Mouse (Mus musculus) heart, adult 2 months (tissue): ENCODE measurements around the gene Foxp4. TPM values are rescaled to one million over a fixed set of nuclear protein-coding genes. Genes with fewer than 3 reads are reported as not detected.
"Not testable (repeated sequence)": the region's sequence is repeated elsewhere in the genome, so short reads cannot be mapped to it uniquely, and the experiment has no call there.

Experiments
- DNase-seq, 2 experiments: peaks; one replicate each; pipeline ENCODE4 v3.0.0; 2021
- H3K27ac ChIP-seq: fragments of 200-600 bp; 2 replicates; pipeline ENCODE4 v1.8.1; 2022
- H3K27me3 ChIP-seq: fragments of 200-500 bp; 2 replicates; pipeline ENCODE4 v1.6.1; 2012; ENCODE audit warnings: mild to moderate bottlenecking, low read length, inconsistent platforms, mixed read lengths; ENCODE audit not compliant: control insufficient read depth, insufficient read depth
- H3K36me3 ChIP-seq: fragments of 200-500 bp; 2 replicates; pipeline ENCODE4 v1.6.1; 2012; ENCODE audit warnings: low read length, inconsistent platforms; ENCODE audit not compliant: control insufficient read depth, insufficient read depth
- H3K4me1 ChIP-seq: fragments of 200-500 bp; 2 replicates; pipeline ENCODE4 v1.6.1; 2011; ENCODE audit warnings: low read length; ENCODE audit not compliant: control insufficient read depth, insufficient read depth
- H3K4me3 ChIP-seq: fragments of 200-600 bp; 2 replicates; pipeline ENCODE4 v1.8.1; 2022
- H3K79me2 ChIP-seq: fragments of 200-500 bp; replicated peaks from 2 replicates; pipeline ENCODE4 v1.6.1; 2012; ENCODE audit warnings: mild to moderate bottlenecking, inconsistent platforms, low read length, moderate library complexity, mixed read lengths; ENCODE audit not compliant: control insufficient read depth, insufficient read depth
- H3K9ac ChIP-seq: fragments of 200-500 bp; 2 replicates; pipeline ENCODE4 v1.6.1; 2012; ENCODE audit warnings: low read depth, mild to moderate bottlenecking, control low read depth, inconsistent platforms, low read length, mixed read lengths
- CTCF ChIP-seq: fragments of 200-600 bp; IDR thresholded peaks from 2 replicates; pipeline ENCODE4 v1.8.1; 2022; ENCODE audit warnings: antibody characterized with exemption, mild to moderate bottlenecking, moderate library complexity
- EP300 ChIP-seq: fragments of 200-500 bp; IDR thresholded peaks from 2 replicates; pipeline ENCODE4 v1.6.1; 2011; ENCODE audit warnings: low read depth, low read length, control low read depth; ENCODE audit not compliant: insufficient read depth
- POLR2A ChIP-seq: fragments of 200-500 bp; IDR thresholded peaks from 2 replicates; pipeline ENCODE4 v1.6.1; 2011; ENCODE audit warnings: mild to moderate bottlenecking, low read depth, low read length, control low read depth; ENCODE audit not compliant: insufficient read depth
- WGBS: fragments of 180-500 bp; shearing (Covaris S2); methylation state at CpG from one replicate; pipeline ENCODE4 v1.1.7; 2018; 5-methylcytosine and 5-hydroxymethylcytosine counted together
- intact Hi-C: fragments of 180-260 bp; cut with DNase I; formaldehyde crosslinking; loops from one replicate; pipeline ENCODE4 v1.15.1; 2025
- polyA plus RNA-seq: library from polyadenylated mRNA; depleted of rRNA; stranded (reverse); fragments of >200 nt; gene quantifications from 2 replicates; pipeline ENCODE4 v1.2.3, GENCODE M21; 2012
- total RNA-seq, 2 experiments: library from RNA; stranded (reverse); gene quantifications; 2 replicates each; pipeline ENCODE4 v1.2.3; 2021

Gene Foxp4
- total and polyA plus RNA-seq, 3 experiments, result 10.0 to 13.7 (median 11.7) TPM

DNA sequence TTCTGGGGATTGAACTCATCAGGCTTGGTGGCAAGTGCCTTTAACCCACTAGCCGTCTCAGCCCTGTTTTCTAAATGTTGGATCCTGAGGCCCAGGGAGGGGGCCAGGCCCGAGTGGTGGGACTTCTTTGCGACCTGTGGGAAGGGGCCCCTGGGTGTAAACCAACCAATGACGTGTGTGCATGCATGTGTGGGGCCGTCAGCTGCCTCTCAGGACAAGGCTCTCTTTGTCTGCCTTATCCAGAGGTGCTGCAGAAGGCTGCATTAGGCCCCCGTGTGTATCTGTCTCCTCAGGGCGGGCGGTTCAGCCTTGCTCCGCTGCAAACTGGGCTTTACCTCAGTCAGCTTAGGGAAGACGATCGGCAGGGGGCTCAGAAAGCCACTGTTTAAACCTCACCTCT, 61.0 kb downstream of the Foxp4 start:
- Histone ChIP-seq H3K4me1 (no peaks in the 10 kb centered on the region), H3K27me3 (no peaks in the 10 kb centered on the region), H3K4me3 (no peak overlapping the region), H3K79me2 (no peaks in the 10 kb centered on the region), H3K9ac (no peak overlapping the region), H3K27ac (no peak overlapping the region), H3K36me3 (no peaks in the 10 kb centered on the region)
- DNase-seq, result no peak
- WGBS, result 57% methylated on average over 11 of the region's 11 CpGs
- no peak for TF ChIP-seq EP300
- TF ChIP-seq POLR2A, result no peak
- no peak for TF ChIP-seq CTCF
- intact Hi-C loops, result no loop called here

DNA sequence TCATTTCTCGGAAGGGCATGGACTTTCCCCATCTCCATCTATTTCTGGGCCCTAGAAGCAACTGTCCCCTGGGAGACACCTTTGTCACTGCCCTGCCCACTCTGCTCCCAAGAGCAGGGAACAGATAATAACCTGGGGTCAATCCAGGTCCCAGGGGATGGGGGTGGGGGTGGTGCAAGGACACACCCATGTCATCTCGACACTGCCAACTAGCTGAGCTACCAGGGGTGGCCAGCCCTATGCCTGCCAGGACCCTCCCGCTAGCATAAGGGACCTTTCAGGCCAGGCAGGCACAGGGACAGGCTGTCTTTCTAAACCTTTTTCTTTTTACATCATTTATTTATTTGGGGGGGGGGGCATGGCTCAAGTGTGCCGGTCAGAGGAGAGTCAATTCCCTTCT, 61.4 kb downstream of the Foxp4 start:
- no peaks in the 10 kb centered on the region for H3K79me2 ChIP-seq
- no peaks in the 10 kb centered on the region for H3K27me3 ChIP-seq
- H3K4me3 ChIP-seq, result no peak overlapping the region
- H3K36me3 ChIP-seq, result no peaks in the 10 kb centered on the region
- H3K9ac ChIP-seq, result no peak overlapping the region
- no peak for DNase-seq
- TF ChIP-seq CTCF, result no peak
- TF ChIP-seq EP300, result no peak
- TF ChIP-seq POLR2A, result no peak
- no peaks in the 10 kb centered on the region for H3K4me1 ChIP-seq
- intact Hi-C loops, result no loop called here
- 48% methylated on average over 4 of the region's 4 CpGs for WGBS
- H3K27ac ChIP-seq, result no peak overlapping the region

DNA sequence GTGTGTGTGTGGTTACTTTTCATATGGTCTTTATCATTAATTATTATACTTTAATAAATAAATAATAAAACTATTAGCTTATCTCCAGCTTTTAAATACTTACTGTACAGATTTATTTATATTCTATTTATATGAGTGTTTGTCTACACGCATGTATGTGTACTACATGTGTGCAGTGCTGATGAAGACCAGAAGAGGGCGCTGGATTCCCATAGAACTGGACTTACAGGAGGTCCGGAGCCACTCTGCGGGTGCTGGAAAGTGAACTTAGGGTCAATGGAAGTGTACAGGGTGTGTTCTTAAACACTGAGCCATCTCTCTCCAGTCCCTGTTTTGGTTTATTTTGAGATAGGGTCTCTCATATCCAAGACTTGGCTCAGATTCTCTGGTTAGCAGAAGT, 68.9 kb downstream of the Foxp4 start:
- WGBS, result 78% methylated on average over 4 of the region's 4 CpGs
- intact Hi-C loops, result no loop called here

GRCm38 (mm10) chr17:47854908-47855307, 69.5 kb downstream of the Foxp4 start:
- WGBS, result 89% methylated on average over 8 of the region's 8 CpGs
- DNase-seq, result no peak
- no peaks in the 10 kb centered on the region for H3K79me2 ChIP-seq
- intact Hi-C loops, result no loop called here
- no peak overlapping the region for H3K27ac ChIP-seq
- no peaks in the 10 kb centered on the region for H3K36me3 ChIP-seq
- TF ChIP-seq POLR2A, result no peak
- TF ChIP-seq EP300, result no peak
- no peak for TF ChIP-seq CTCF
- no peak overlapping the region for H3K9ac ChIP-seq
- H3K4me1 ChIP-seq, result peaks cover 3% of the 10 kb centered on the region; the same call in 1 of the 2 replicates
- no peaks in the 10 kb centered on the region for H3K27me3 ChIP-seq
- no peak overlapping the region for H3K4me3 ChIP-seq

More for the DNA sequence above, 68.9 kb downstream of the Foxp4 start:
- Histone ChIP-seq H3K36me3 (no peaks in the 10 kb centered on the region), H3K4me3 (no peak overlapping the region), H3K9ac (no peak overlapping the region), H3K4me1 (peaks cover under 1% of the 10 kb centered on the region; the same call in 1 of the 2 replicates), H3K27ac (no peak overlapping the region), H3K27me3 (no peaks in the 10 kb centered on the region), H3K79me2 (no peaks in the 10 kb centered on the region)
- TF ChIP-seq POLR2A (no peak), EP300 (no peak)
- no peak for DNase-seq

GRCm38 (mm10) chr17:47853760-47854159, 70.7 kb downstream of the Foxp4 start:
- H3K4me1 ChIP-seq, result peaks cover 3% of the 10 kb centered on the region; the same call in 1 of the 2 replicates
- no peaks in the 10 kb centered on the region for H3K79me2 ChIP-seq
- no peak overlapping the region for H3K4me3 ChIP-seq
- no peaks in the 10 kb centered on the region for H3K36me3 ChIP-seq
- TF ChIP-seq POLR2A (no peak), CTCF (no peak), EP300 (no peak)
- intact Hi-C loops, result no loop called here
- no peaks in the 10 kb centered on the region for H3K27me3 ChIP-seq
- H3K27ac ChIP-seq, result no peak overlapping the region
- WGBS, result 79% methylated on average over 4 of the region's 4 CpGs
- no peak overlapping the region for H3K9ac ChIP-seq
- DNase-seq, result no peak

DNA sequence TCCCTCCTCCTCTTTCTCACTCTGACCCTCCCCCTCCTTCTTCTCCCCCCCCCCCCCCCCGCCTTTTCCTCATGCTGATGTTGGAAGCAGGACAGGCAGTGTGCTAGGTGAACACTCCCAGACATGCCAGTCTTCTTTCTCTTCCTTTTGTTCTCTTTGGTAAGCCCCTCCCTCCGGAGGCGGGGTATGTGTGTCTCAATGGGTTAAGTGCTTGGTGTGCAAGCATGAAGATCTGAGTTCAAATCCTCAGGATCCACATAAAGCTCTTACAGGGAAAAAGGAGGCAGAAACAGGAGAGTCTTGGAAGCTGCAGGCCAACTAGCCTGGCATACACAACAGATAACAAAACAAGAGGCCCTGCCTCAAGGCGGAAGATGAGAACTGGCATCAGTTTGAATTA, 71.1 kb downstream of the Foxp4 start:
- H3K27ac ChIP-seq, result no peak overlapping the region
- no peaks in the 10 kb centered on the region for H3K79me2 ChIP-seq
- no peak overlapping the region for H3K9ac ChIP-seq
- DNase-seq, result no peak
- H3K36me3 ChIP-seq, result no peaks in the 10 kb centered on the region
- TF ChIP-seq POLR2A (no peak), EP300 (no peak), CTCF (no peak)
- no peaks in the 10 kb centered on the region for H3K27me3 ChIP-seq
- H3K4me3 ChIP-seq, result no peak overlapping the region
- intact Hi-C loops, result no loop called here
- 80% methylated on average over 3 of the region's 4 CpGs for WGBS
- peaks cover 3% of the 10 kb centered on the region; the same call in 1 of the 2 replicates for H3K4me1 ChIP-seq

- H3K4me1 ChIP-seq, H3K27ac ChIP-seq, DNase-seq, intact Hi-C loops, H3K36me3 ChIP-seq, H3K9ac ChIP-seq, H3K4me3 ChIP-seq, H3K79me2 ChIP-seq, H3K27me3 ChIP-seq: not testable (repeated sequence)
- WGBS, result 15% methylated on average over 22 of the region's 22 CpGs
These were observed 72.6 kb downstream of the Foxp4 start for GRCm38 (mm10) chr17:47851798-47852360.
